In the genomic region with DNA sequence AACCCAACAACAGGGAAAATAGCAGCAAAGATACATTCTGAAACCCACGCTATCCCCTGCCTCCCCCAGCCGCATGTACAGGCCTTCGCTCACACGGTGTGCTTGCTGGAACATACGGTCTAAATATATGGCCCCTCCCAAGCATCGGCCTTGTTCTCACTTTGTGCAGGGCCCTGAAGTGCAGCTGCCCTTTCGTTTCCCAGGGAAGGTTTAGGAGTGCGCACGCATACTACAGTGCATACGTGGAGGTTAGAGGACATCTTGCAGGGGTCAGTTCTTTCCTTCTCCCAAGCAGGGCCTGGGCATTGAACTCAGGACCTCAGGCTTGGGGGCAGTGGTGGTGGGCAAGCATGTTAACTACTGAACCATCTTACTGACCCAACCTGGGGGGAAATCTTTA, we compare ENCODE assay signal across 29 mouse cellular contexts. TPM values are rescaled to one million over a fixed set of nuclear protein-coding genes. Genes with fewer than 3 reads are reported as not detected.
DNase-seq lines count a peak whose midpoint lies in the region; ATAC-seq and TF ChIP-seq lines count a peak whose summit lies in the region.
"Had no signal": no experiment of that assay in that cellular context is flagged by ENCODE, and none has a peak within 500 bp of the region (broad histone marks: within the 10 kb centered on the region; RNA-seq: fewer than 3 reads in every experiment).

No protein-coding gene starts in this region.

- DNase-seq in kidney, postnatal 4 days, result no peak
- DNase-seq in limb, embryonic 10.5 days (ENCODE audit: low spot score), result no peak
- DNase-seq in thymus, postnatal 36 days, result no peak
- no peak for DNase-seq in left cerebral cortex, adult 2 months (ENCODE audit: extremely low spot score in 1 of 2, low spot score in 2 of 2)
- DNase-seq: cerebellum, adult 18-20 months; cerebellum, postnatal 10 days; gastrocnemius, adult 2 months; gastrocnemius, postnatal 36 days; heart, adult 18-20 months; heart, postnatal 36 days; layer of hippocampus, adult 9-11 months; liver, postnatal 0 days; lung, postnatal 36 days; right cerebral cortex, postnatal 14 days had no signal

- no peaks in the 10 kb centered on the region for H3K9me3 ChIP-seq in kidney, embryonic 14.5 days (ENCODE audit: control insufficient read depth, low read length)
- H3K9me3 ChIP-seq in ES-Bruce4 (replicated peaks; ENCODE audit: control insufficient read depth, insufficient read depth, low read length, poor library complexity, severe bottlenecking), result no peaks in the 10 kb centered on the region
- H3K9me3 ChIP-seq in limb, embryonic 10.5 days (replicated peaks), result no peaks in the 10 kb centered on the region
- H3K9me3 ChIP-seq in neural tube, embryonic 15.5 days (replicated peaks), result no peaks in the 10 kb centered on the region
- H3K9me3 ChIP-seq: hindbrain, embryonic 12.5 days; liver, embryonic 12.5 days had no signal

- H3K36me3 ChIP-seq in kidney, embryonic 14.5 days (ENCODE audit: control insufficient read depth, insufficient read depth, low read length), result no peaks in the 10 kb centered on the region
- no peaks in the 10 kb centered on the region for H3K36me3 ChIP-seq in ES-Bruce4 (ENCODE audit: control insufficient read depth, insufficient read depth, low read length, poor library complexity, severe bottlenecking)
- H3K36me3 ChIP-seq in limb, embryonic 10.5 days, result no peaks in the 10 kb centered on the region
- H3K36me3 ChIP-seq in neural tube, embryonic 15.5 days, result no peaks in the 10 kb centered on the region
- H3K36me3 ChIP-seq: hindbrain, embryonic 12.5 days; liver, embryonic 12.5 days had no signal

- no peak for TF ChIP-seq CTCF in ES-Bruce4 (IDR thresholded peaks at IDR 0.05; ENCODE audit: low read depth, low read length)
- TF ChIP-seq CTCF in left cerebral cortex, adult 2 months (IDR thresholded peaks at IDR 0.05), result no peak

- H3K9ac ChIP-seq in kidney, embryonic 14.5 days (ENCODE audit: low read depth, low read length), result no peak overlapping the region
- H3K9ac ChIP-seq in ES-Bruce4 (ENCODE audit: low read depth, poor library complexity, severe bottlenecking), result no peak overlapping the region
- H3K9ac ChIP-seq in neural tube, embryonic 15.5 days (replicated peaks), result no peak overlapping the region
- H3K9ac ChIP-seq: hindbrain, embryonic 12.5 days; liver, embryonic 12.5 days; liver, postnatal 0 days had no signal

- intact Hi-C loops in left cerebral cortex, adult 2 months (cut with DNase I), result no loop called here

- H3K4me3 ChIP-seq in kidney, embryonic 14.5 days (ENCODE audit: low read length), result no peak overlapping the region
- H3K4me3 ChIP-seq in ES-Bruce4 (ENCODE audit: low read depth, low read length), result no peak overlapping the region
- no peak overlapping the region for H3K4me3 ChIP-seq in limb, embryonic 10.5 days
- no peak overlapping the region for H3K4me3 ChIP-seq in neural tube, embryonic 15.5 days (replicated peaks)
- H3K4me3 ChIP-seq in left cerebral cortex, adult 2 months, result no peak overlapping the region
- H3K4me3 ChIP-seq: erythroblast, embryonic 14.5 days; gastrocnemius, adult 2 months; hindbrain, embryonic 12.5 days; liver, embryonic 12.5 days; myocyte had no signal

- H3K27ac ChIP-seq in kidney, embryonic 14.5 days (ENCODE audit: low read depth, low read length), result peak overlapping the region; percentile 74
- H3K27ac ChIP-seq in ES-Bruce4 (ENCODE audit: insufficient read depth, low read length), result no peak overlapping the region
- H3K27ac ChIP-seq in limb, embryonic 10.5 days, result peak overlapping the region; percentile 71; the same call in 1 of the 2 replicates
- H3K27ac ChIP-seq in neural tube, embryonic 15.5 days (replicated peaks), result peak overlapping the region; percentile 78
- no peak overlapping the region for H3K27ac ChIP-seq in left cerebral cortex, adult 2 months
- H3K27ac ChIP-seq: gastrocnemius, adult 2 months; kidney, postnatal 0 days; liver, embryonic 12.5 days had no signal

- 0 out of 2 replicates have a peak, but pooled peaks have one; percentile 19 for TF ChIP-seq EP300 in ES-Bruce4 (IDR thresholded peaks at IDR 0.05; ENCODE audit: insufficient read depth, low read depth, low read length)

- peaks cover 22% of the 10 kb centered on the region; the same call in 1 of the 2 replicates for H3K4me1 ChIP-seq in kidney, embryonic 14.5 days (ENCODE audit: control insufficient read depth, insufficient read depth, low read length)
- peaks cover 5% of the 10 kb centered on the region for H3K4me1 ChIP-seq in ES-Bruce4 (ENCODE audit: control insufficient read depth, insufficient read depth, low read length)
- peaks cover 31% of the 10 kb centered on the region for H3K4me1 ChIP-seq in limb, embryonic 10.5 days
- peaks cover 9% of the 10 kb centered on the region for H3K4me1 ChIP-seq in neural tube, embryonic 15.5 days

- H3K4me2 ChIP-seq in kidney, embryonic 14.5 days (replicated peaks; ENCODE audit: low read depth, low read length), result no peak overlapping the region
- H3K4me2 ChIP-seq in neural tube, embryonic 15.5 days, result no peak overlapping the region
- H3K4me2 ChIP-seq: heart, embryonic 11.5 days; hindbrain, embryonic 12.5 days; liver, embryonic 12.5 days; midbrain, embryonic 11.5 days had no signal

- 74% methylated on average over 10 of the region's 10 CpGs for WGBS in kidney, embryonic 14.5 days
- 91% methylated on average over 10 of the region's 10 CpGs for WGBS in limb, embryonic 10.5 days
- WGBS in neural tube, embryonic 15.5 days, result 59% methylated on average over 10 of the region's 10 CpGs

- TF ChIP-seq POLR2A in ES-Bruce4 (IDR thresholded peaks at IDR 0.05; ENCODE audit: insufficient read depth, low read length), result no peak

- no peak for ATAC-seq in kidney, embryonic 14.5 days (ENCODE audit: low FRiP score, low TSS enrichment)
- no peak for ATAC-seq in neural tube, embryonic 15.5 days (ENCODE audit: low FRiP score)
- ATAC-seq: forebrain, embryonic 16.5 days; intestine, postnatal 0 days; liver, embryonic 12.5 days; liver, postnatal 0 days; midbrain, embryonic 16.5 days had no signal

- H3K27me3 ChIP-seq in kidney, embryonic 14.5 days (ENCODE audit: control insufficient read depth, insufficient read depth, low read length), result no peaks in the 10 kb centered on the region
- H3K27me3 ChIP-seq in ES-Bruce4 (ENCODE audit: control insufficient read depth, insufficient read depth, low read length, poor library complexity, severe bottlenecking), result no peaks in the 10 kb centered on the region
- H3K27me3 ChIP-seq in limb, embryonic 10.5 days (ENCODE audit: low read depth, poor library complexity, severe bottlenecking), result no peaks in the 10 kb centered on the region
- no peaks in the 10 kb centered on the region for H3K27me3 ChIP-seq in neural tube, embryonic 15.5 days (replicated peaks)
- H3K27me3 ChIP-seq: hindbrain, embryonic 12.5 days; liver, embryonic 12.5 days had no signal

RNA-seq across cellular contexts. Expression of gene Slc45a1, which starts 23.3 kb away (rescaled TPM):
- not detected in 2 replicates for polyA plus RNA-seq in kidney, embryonic 14.5 days (2014; fragmentation: Nextera tagmentation; extraction: Ambion mirVana)
- 0.90 and 1.1 TPM in 2 replicates for polyA plus RNA-seq in ES-Bruce4 (2011; ENCODE audit: insufficient read depth, insufficient read length, low read depth, missing spikeins)
- 0.25 and 0.71 TPM in 2 replicates for polyA plus RNA-seq in limb, embryonic 10.5 days (2016; fragmentation: Nextera tagmentation; extraction: Ambion mirVana)
- polyA plus RNA-seq in neural tube, embryonic 15.5 days (2015; fragmentation: Nextera tagmentation; extraction: Ambion mirVana), result 37.9 and 47.8 TPM in 2 replicates
- total RNA-seq in left cerebral cortex, adult 2 months (2021), result 10 to 100 TPM; 44.4 to 49.0 TPM
- total RNA-seq: gastrocnemius, adult 2 months; gastrocnemius, postnatal 36 days; heart, adult 18-20 months; heart, postnatal 36 days; megakaryocyte, adult 5-6 weeks had no signal
- polyA plus RNA-seq: erythroblast, embryonic 14.5 days; heart, embryonic 16.5 days; liver, embryonic 12.5 days; liver, postnatal 0 days; myocyte had no signal

Comparison
In these comparisons a context has a peak if more than half of its experiments do, and no peak if none do; other contexts are left out.
1. H3K27ac ChIP-seq: peak in kidney, embryonic 14.5 days (single experiment), limb, embryonic 10.5 days (single experiment) and neural tube, embryonic 15.5 days (single experiment); none in ES-Bruce4 (single experiment) and left cerebral cortex, adult 2 months (single experiment).
2. RNA of gene Slc45a1, which starts 23.3 kb away (polyA plus RNA-seq): 37.9 to 47.8 TPM in neural tube, embryonic 15.5 days; 0.90 to 1.1 TPM in ES-Bruce4, 0.25 to 0.71 TPM in limb, embryonic 10.5 days and not detected in kidney, embryonic 14.5 days; every median in the first group is over 10 times any median in the second.